Mouse (Mus musculus): ENCODE data around the gene Nckap1.

DNA sequence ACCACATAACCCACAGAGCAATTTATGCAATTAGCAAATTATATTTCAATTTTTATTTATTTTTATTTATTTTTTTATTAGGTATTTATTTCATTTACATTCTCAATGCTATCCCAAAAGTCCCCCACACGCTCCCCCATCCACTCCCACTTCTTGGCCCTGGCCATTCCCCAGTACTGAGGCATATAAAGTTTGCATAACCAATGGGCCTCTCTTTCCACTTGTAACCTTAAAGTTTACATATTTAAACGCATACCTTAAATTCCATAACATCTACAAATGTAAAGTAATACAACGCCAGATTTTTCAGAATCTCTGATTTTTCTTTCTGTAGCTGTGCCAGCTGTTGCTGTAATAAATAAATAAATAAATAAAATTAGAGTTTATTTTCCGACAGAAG, 26.7 kb downstream of the Nckap1 start:
- TF ChIP-seq POLR2A (IDR thresholded peaks at IDR 0.05; ENCODE audit: low read depth, low read length) (no peak), CTCF (IDR thresholded peaks at IDR 0.05; ENCODE audit: extremely low read depth, insufficient read length, insufficient replicate concordance, low read depth, low read length) (no peak)

Measured in small intestine, adult 2 months (tissue).